Mouse (Mus musculus): ENCODE results near the gene Tsen34. TPM values are rescaled to one million over a fixed set of nuclear protein-coding genes. Genes with fewer than 3 reads are reported as not detected.

The Tsen34 gene
- 53.6 and 57.6 TPM in 2 replicates for polyA plus RNA-seq (2012; rRNA removed)

DNA sequence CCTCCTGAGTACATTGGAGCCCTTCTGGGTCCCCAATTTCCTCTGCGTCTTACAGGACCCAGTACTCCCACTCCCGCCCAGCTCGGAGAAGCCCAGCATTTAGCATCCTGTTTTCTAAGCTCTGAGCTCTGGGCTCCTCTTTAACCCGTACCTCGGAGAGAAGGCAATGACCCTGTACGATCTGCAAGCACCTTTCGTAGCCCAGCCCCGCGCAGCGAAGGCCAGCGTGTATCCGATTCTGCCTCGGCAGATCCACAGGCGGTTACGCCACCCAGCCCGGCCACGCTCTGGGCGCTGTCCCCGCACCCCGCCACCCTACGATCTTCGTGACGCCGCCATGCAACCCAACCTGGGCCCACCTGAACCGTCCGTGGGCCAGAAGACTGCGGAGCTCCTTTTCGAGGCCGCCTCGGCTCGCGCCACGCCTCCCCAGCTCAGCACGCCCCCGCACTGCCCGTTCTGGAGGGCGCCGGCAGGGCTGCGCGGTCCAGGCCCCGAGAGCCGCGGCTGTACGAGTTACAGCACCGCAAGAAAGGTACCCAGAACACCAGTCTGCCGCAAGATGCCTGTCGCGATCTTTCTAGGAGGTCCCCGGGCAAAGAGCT is at the start of gene Tsen34:
Gene Tsen34 (plus strand): TSS at position 482 of the 605 bp plus-strand sequence.
- WGBS, result under 1% methylated on average over 49 of the region's 49 CpGs

DNA sequence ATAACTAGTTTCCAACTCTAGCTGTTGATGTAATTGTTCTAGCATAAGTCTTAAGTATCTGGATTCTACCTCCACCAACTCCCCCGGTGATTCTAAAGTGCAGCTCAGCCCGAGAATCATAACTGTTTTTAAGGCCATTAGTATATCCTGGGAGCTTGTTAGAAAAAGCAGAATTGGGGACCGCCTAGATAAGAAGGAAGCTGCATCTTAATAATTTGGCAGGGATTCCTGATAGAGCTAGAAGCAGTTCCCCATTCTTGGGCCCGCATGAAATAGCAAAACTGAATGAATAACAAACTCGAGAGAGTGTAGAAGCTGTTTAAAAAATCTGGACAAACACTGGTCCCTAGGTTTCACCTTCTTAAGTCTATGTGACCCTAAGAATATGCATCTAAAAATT is 49.3 kb upstream of the Tsen34 start:
- H3K27me3 ChIP-seq (ENCODE audit: control insufficient read depth, insufficient read depth, low read length), result no peaks in the 10 kb centered on the region
- no peak overlapping the region for H3K27ac ChIP-seq (ENCODE audit: control insufficient read depth, insufficient read depth, low read length)
- TF ChIP-seq POLR2A (IDR thresholded peaks at IDR 0.05; ENCODE audit: control insufficient read depth, extremely low read depth, insufficient read depth, low read length, poor library complexity), result no peak
- TF ChIP-seq CTCF (IDR thresholded peaks at IDR 0.05; ENCODE audit: borderline replicate concordance, control insufficient read depth, extremely low read depth, insufficient read depth, low read length, poor library complexity), result no peak
- H3K36me3 ChIP-seq (ENCODE audit: control insufficient read depth, insufficient read depth, low read length), result peaks cover 3% of the 10 kb centered on the region; the same call in 1 of the 2 replicates
- H3K4me3 ChIP-seq (ENCODE audit: control insufficient read depth, insufficient read depth, low read length), result no peak overlapping the region
- DNase-seq, result no peak
- H3K4me1 ChIP-seq (replicated peaks; ENCODE audit: control insufficient read depth, insufficient read depth, low read length), result peaks cover 18% of the 10 kb centered on the region
- 21% methylated on average over 5 of the region's 5 CpGs for WGBS

More for the DNA sequence above, at the start of gene Tsen34:
- Histone ChIP-seq H3K27ac (ENCODE audit: control insufficient read depth, insufficient read depth, low read length) (peak within 1 kb of the TSS; percentile 77), H3K4me1 (replicated peaks; ENCODE audit: control insufficient read depth, insufficient read depth, low read length) (peaks cover 16% of the 10 kb centered on the region), H3K27me3 (ENCODE audit: control insufficient read depth, insufficient read depth, low read length) (no peaks in the 10 kb centered on the region), H3K4me3 (ENCODE audit: control insufficient read depth, insufficient read depth, low read length) (peak within 1 kb of the TSS; percentile 69), H3K36me3 (ENCODE audit: control insufficient read depth, insufficient read depth, low read length) (no peaks in the 10 kb centered on the region)
- no peak; the same call in 1 of the 2 replicates for TF ChIP-seq POLR2A (IDR thresholded peaks at IDR 0.05; ENCODE audit: control insufficient read depth, extremely low read depth, insufficient read depth, low read length, poor library complexity)
- no peak for TF ChIP-seq CTCF (IDR thresholded peaks at IDR 0.05; ENCODE audit: borderline replicate concordance, control insufficient read depth, extremely low read depth, insufficient read depth, low read length, poor library complexity)
- DNase-seq, result no peak

DNA sequence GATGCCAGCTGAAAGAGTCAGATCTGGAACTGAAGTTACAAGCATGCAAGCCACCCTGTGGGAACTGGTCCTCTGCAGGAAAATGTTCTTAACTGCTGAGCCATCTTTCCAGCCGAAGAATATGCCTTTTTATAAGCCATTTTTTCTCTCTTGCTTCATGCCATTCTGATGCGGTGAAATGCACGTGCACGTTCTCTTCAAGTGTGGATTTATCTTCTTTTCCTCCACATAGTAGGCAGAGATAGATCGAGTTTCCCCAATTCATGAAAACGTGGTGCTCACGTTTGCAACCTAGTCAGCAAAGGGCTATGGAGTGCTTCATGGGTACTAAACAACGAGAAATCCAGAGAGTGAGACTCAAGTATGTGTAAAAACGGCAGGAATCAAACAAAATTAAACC is 48.8 kb upstream of the Tsen34 start:
- DNase-seq, result no peak
- no peak overlapping the region for H3K27ac ChIP-seq (ENCODE audit: control insufficient read depth, insufficient read depth, low read length)
- peaks cover 3% of the 10 kb centered on the region; the same call in 1 of the 2 replicates for H3K36me3 ChIP-seq (ENCODE audit: control insufficient read depth, insufficient read depth, low read length)
- no peaks in the 10 kb centered on the region for H3K27me3 ChIP-seq (ENCODE audit: control insufficient read depth, insufficient read depth, low read length)
- peaks cover 18% of the 10 kb centered on the region for H3K4me1 ChIP-seq (replicated peaks; ENCODE audit: control insufficient read depth, insufficient read depth, low read length)
- H3K4me3 ChIP-seq (ENCODE audit: control insufficient read depth, insufficient read depth, low read length), result no peak overlapping the region
- WGBS, result 8% methylated on average over 9 of the region's 9 CpGs
- no peak for TF ChIP-seq POLR2A (IDR thresholded peaks at IDR 0.05; ENCODE audit: control insufficient read depth, extremely low read depth, insufficient read depth, low read length, poor library complexity)
- TF ChIP-seq CTCF (IDR thresholded peaks at IDR 0.05; ENCODE audit: borderline replicate concordance, control insufficient read depth, extremely low read depth, insufficient read depth, low read length, poor library complexity), result no peak

DNA sequence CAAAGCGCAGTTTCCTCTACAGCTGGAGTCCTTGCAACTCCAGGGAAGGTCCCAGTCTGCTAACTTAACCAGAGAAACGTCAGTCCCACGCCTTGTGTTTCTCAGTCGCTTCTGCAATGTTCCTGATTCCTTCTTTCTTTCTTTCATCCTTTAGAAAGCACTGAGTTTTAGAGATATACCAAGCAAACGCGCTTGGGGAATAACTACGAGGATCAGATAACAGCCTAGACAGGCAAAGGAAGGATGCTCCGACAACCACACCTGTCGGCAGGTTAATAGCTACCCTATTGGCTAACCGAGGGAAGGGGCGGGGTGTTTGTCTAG is 48.4 kb upstream of the Tsen34 start:
- H3K36me3 ChIP-seq (ENCODE audit: control insufficient read depth, insufficient read depth, low read length), result peaks cover 3% of the 10 kb centered on the region; the same call in 1 of the 2 replicates
- H3K27me3 ChIP-seq (ENCODE audit: control insufficient read depth, insufficient read depth, low read length), result no peaks in the 10 kb centered on the region
- peak overlapping the region; percentile 1; the same call in 1 of the 2 replicates for H3K4me3 ChIP-seq (ENCODE audit: control insufficient read depth, insufficient read depth, low read length)
- peak; percentile 96 for DNase-seq
- 1% methylated on average over 11 of the region's 11 CpGs for WGBS
- H3K4me1 ChIP-seq (replicated peaks; ENCODE audit: control insufficient read depth, insufficient read depth, low read length), result peaks cover 18% of the 10 kb centered on the region
- TF ChIP-seq CTCF (IDR thresholded peaks at IDR 0.05; ENCODE audit: borderline replicate concordance, control insufficient read depth, extremely low read depth, insufficient read depth, low read length, poor library complexity) (no peak), POLR2A (IDR thresholded peaks at IDR 0.05; ENCODE audit: control insufficient read depth, extremely low read depth, insufficient read depth, low read length, poor library complexity) (no peak)
- H3K27ac ChIP-seq (ENCODE audit: control insufficient read depth, insufficient read depth, low read length), result no peak overlapping the region

DNA sequence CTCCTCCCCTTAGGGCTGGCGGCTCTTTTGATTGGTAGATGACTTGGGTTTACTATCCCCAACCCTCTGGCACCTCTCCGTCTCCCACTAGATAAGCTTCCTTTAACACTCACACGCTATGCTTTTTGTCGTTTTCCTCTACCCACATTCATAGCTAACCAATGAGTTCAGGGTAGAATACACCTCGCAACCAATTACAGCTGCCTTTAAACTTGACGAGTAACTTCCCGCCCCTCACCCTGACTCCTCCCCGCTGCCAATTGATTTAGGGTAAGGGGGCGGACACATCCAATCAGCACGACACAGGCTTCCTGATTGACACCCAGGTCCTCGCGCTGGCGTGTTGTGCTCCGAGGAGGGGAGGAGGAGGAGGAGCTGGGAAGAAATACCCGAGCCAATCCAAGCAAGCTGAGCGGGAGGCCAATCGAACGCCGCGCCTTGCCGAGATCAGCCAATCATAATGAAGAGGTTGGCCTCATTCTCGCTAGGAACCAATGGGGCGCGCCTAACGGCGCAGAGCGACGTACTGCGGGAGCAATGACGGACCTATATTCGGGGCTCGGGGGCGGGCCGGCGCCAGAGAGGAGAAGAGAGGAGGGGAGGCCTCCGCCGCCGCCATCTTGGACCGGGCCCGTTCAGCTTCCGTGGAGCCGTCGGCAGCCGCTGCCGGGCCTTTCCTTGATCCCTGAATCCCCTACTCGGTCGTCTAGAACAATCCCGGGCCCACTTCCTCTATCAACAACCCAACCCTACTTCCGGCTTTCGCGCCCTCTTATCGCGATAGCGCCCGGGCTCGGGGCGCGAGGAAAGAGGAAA is 47.8 kb upstream of the Tsen34 start, which contains the start of gene Cnot3:
Gene Cnot3 (plus strand): TSS at position 597 of the 816 bp plus-strand sequence.
- H3K4me3 ChIP-seq (ENCODE audit: control insufficient read depth, insufficient read depth, low read length), result peak within 1 kb of the TSS; percentile 92
- H3K36me3 ChIP-seq (ENCODE audit: control insufficient read depth, insufficient read depth, low read length), result peaks cover 3% of the 10 kb centered on the region; the same call in 1 of the 2 replicates
- H3K27me3 ChIP-seq (ENCODE audit: control insufficient read depth, insufficient read depth, low read length), result no peaks in the 10 kb centered on the region
- peak within 1 kb of the TSS; percentile 86 for H3K27ac ChIP-seq (ENCODE audit: control insufficient read depth, insufficient read depth, low read length)
- WGBS, result under 1% methylated on average over 58 of the region's 58 CpGs
- peaks cover 18% of the 10 kb centered on the region for H3K4me1 ChIP-seq (replicated peaks; ENCODE audit: control insufficient read depth, insufficient read depth, low read length)
- peak; percentile 96 for DNase-seq
- TF ChIP-seq POLR2A (IDR thresholded peaks at IDR 0.05; ENCODE audit: control insufficient read depth, extremely low read depth, insufficient read depth, low read length, poor library complexity) (peak; percentile 84), CTCF (IDR thresholded peaks at IDR 0.05; ENCODE audit: borderline replicate concordance, control insufficient read depth, extremely low read depth, insufficient read depth, low read length, poor library complexity) (peak; percentile 20; the same call in 1 of the 2 replicates)

GRCm38 (mm10) chr7:3645488-3646025 is 47.1 kb upstream of the Tsen34 start:
- TF ChIP-seq CTCF (IDR thresholded peaks at IDR 0.05; ENCODE audit: borderline replicate concordance, control insufficient read depth, extremely low read depth, insufficient read depth, low read length, poor library complexity) (0 out of 2 replicates have a peak, but pooled peaks have one; percentile 7), POLR2A (IDR thresholded peaks at IDR 0.05; ENCODE audit: control insufficient read depth, extremely low read depth, insufficient read depth, low read length, poor library complexity) (no peak; the same call in 1 of the 2 replicates)
- Histone ChIP-seq H3K4me3 (ENCODE audit: control insufficient read depth, insufficient read depth, low read length) (peak overlapping the region; percentile 92), H3K27me3 (ENCODE audit: control insufficient read depth, insufficient read depth, low read length) (no peaks in the 10 kb centered on the region), H3K36me3 (ENCODE audit: control insufficient read depth, insufficient read depth, low read length) (peaks cover 3% of the 10 kb centered on the region; the same call in 1 of the 2 replicates), H3K4me1 (replicated peaks; ENCODE audit: control insufficient read depth, insufficient read depth, low read length) (peaks cover 18% of the 10 kb centered on the region), H3K27ac (ENCODE audit: control insufficient read depth, insufficient read depth, low read length) (peak overlapping the region; percentile 86)
- DNase-seq, result no peak
- under 1% methylated on average over 54 of the region's 58 CpGs for WGBS

Measured in thymus, adult 2 months (tissue).